Mouse (Mus musculus) G1E-ER4 (cell line): ENCODE measurements around the gene Tmem179. TPM values are rescaled to one million over a fixed set of nuclear protein-coding genes. Genes with fewer than 3 reads are reported as not detected.

Experiments used
- GATA1 ChIP-seq: IDR thresholded peaks from one replicate; pipeline ENCODE4 v1.8.0; 2012; ENCODE audit warnings: low read length, inconsistent platforms
- polyA plus RNA-seq: library from polyadenylated mRNA; stranded (reverse); fragments of >175 nt; gene quantifications from 2 replicates; pipeline ENCODE4 v1.2.3, GENCODE M21; 2012

Gene Tmem179
- polyA plus RNA-seq, 1 experiment, result not detected

DNA sequence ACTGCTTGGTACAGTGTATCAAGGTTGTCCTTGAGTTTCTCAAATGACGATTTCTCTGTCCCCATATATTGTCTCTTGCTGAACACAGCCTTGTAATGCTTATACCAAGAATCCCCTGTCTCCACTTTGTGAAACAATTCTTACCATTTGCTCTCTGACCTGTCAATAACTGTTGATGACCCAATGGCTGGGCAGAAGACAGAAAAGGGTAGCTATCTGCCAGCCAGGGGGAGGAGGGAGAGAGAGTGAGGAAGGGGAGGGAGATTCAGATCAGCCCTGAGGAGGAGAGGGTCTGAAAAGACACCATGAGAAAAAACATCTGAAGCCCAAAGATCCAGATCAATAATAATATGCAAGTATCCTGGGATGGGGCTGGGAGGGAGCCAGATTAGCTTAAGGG, 65.2 kb downstream of the Tmem179 start:
- no peak for TF ChIP-seq GATA1

- no peak for TF ChIP-seq GATA1
Measured at GRCm38 (mm10) chr12:112450883-112451282, 65.7 kb downstream of the Tmem179 start.

Other genes starting within 250 kb of the Tmem179 start
- gene A530016L24Rik, start 27.3 kb downstream of the Tmem179 start, polyA plus RNA-seq, result not detected in 2 replicates
- gene Inf2, start 72.0 kb upstream of the Tmem179 start, polyA plus RNA-seq, result 60.6 and 69.4 TPM in 2 replicates
- gene Adssl1, start 103.3 kb upstream of the Tmem179 start, polyA plus RNA-seq, result not detected in 2 replicates
- 75.4 and 87.3 TPM in 2 replicates for gene Siva1, start 127.9 kb upstream of the Tmem179 start, polyA plus RNA-seq
- 376 and 445 TPM in 2 replicates for gene Akt1, start 158.1 kb upstream of the Tmem179 start, polyA plus RNA-seq
- gene Zbtb42, start 162.1 kb upstream of the Tmem179 start, polyA plus RNA-seq, result 0.35 and 0.70 TPM in 2 replicates
- not detected in 2 replicates for gene Cep170b, start 203.7 kb upstream of the Tmem179 start, polyA plus RNA-seq
- gene Pld4, start 243.9 kb upstream of the Tmem179 start, polyA plus RNA-seq, result 0.03 TPM in 1 of 2 replicates, not detected in the other